Mouse (Mus musculus) cerebellum, adult 11 months (tissue): ENCODE data around the gene 4933414I15Rik.

ENCODE experiments used
- DNase-seq: peaks from one replicate; pipeline ENCODE4 v3.0.0; 2022

Gene 4933414I15Rik

GRCm38 (mm10) chr11:50943506-50943905 lies at the start of gene 4933414I15Rik:
Gene 4933414I15Rik (minus strand): TSS chr11:50943765.
- DNase-seq, result no peak

GRCm38 (mm10) chr11:50981667-50982066 lies 38.1 kb upstream of the 4933414I15Rik start, which contains the start of gene Olfr1377:
Gene Olfr1377 (plus strand): TSS chr11:50981967.
- DNase-seq, result no peak

GRCm38 (mm10) chr11:50977216-50977615 lies 33.7 kb upstream of the 4933414I15Rik start:
- DNase-seq, result no peak

GRCm38 (mm10) chr11:50966230-50966629 lies 22.7 kb upstream of the 4933414I15Rik start, which contains the start of gene Olfr1378:
Gene Olfr1378 (plus strand): TSS chr11:50966530.
- DNase-seq, result no peak

GRCm38 (mm10) chr11:50964886-50965285 lies 21.3 kb upstream of the 4933414I15Rik start:
- DNase-seq, result no peak

- no peak for DNase-seq
Observed at GRCm38 (mm10) chr11:50953665-50954064, 10.1 kb upstream of the 4933414I15Rik start, which contains the start of gene Prop1. Gene Prop1 (minus strand): TSS chr11:50953765.

GRCm38 (mm10) chr11:50952290-50952689 lies 8.7 kb upstream of the 4933414I15Rik start:
- DNase-seq, result no peak

GRCm38 (mm10) chr11:50942386-50942785 lies 1.2 kb downstream of the 4933414I15Rik start:
- no peak for DNase-seq

GRCm38 (mm10) chr11:50939621-50940366 lies 3.8 kb downstream of the 4933414I15Rik start:
- no peak for DNase-seq

GRCm38 (mm10) chr11:50938435-50938834 lies 5.1 kb downstream of the 4933414I15Rik start:
- DNase-seq, result no peak

GRCm38 (mm10) chr11:50932040-50932439 lies 11.5 kb downstream of the 4933414I15Rik start:
- no peak for DNase-seq

- DNase-seq, result peak; percentile 85
Observed at GRCm38 (mm10) chr11:50931451-50931866, 12.1 kb downstream of the 4933414I15Rik start, which contains the start of gene Zfp354b. Gene Zfp354b (minus strand): TSS chr11:50931633.

- no peak for DNase-seq
Observed at GRCm38 (mm10) chr11:50931021-50931420, 12.5 kb downstream of the 4933414I15Rik start.

GRCm38 (mm10) chr11:50930469-50931014 lies 13.0 kb downstream of the 4933414I15Rik start:
- no peak for DNase-seq

GRCm38 (mm10) chr11:50915671-50916320 lies 27.8 kb downstream of the 4933414I15Rik start, which contains the start of gene Zfp2:
Gene Zfp2 (minus strand): TSS chr11:50916165.
- peak; percentile 89 for DNase-seq

- DNase-seq, result no peak
Observed at GRCm38 (mm10) chr11:50914461-50914860, 29.1 kb downstream of the 4933414I15Rik start.

- no peak for DNase-seq
Observed at GRCm38 (mm10) chr11:50913301-50913700, 30.3 kb downstream of the 4933414I15Rik start.

- DNase-seq, result no peak
Observed at GRCm38 (mm10) chr11:50908136-50908535, 35.4 kb downstream of the 4933414I15Rik start.

GRCm38 (mm10) chr11:50897359-50897758 lies 46.2 kb downstream of the 4933414I15Rik start:
- no peak for DNase-seq

- DNase-seq, result no peak
Observed at GRCm38 (mm10) chr11:50892441-50892840, 51.1 kb downstream of the 4933414I15Rik start.
